Mouse (Mus musculus): Measurements from ENCODE around the gene Me1.

GRCm38 (mm10) chr9:86553886-86554285, 141.9 kb downstream of the Me1 start:
- TF ChIP-seq EP300 (optimal IDR thresholded peaks at IDR 0.05) (no peak), CTCF (IDR thresholded peaks at IDR 0.05; ENCODE audit: low read depth) (no peak)

All from stomach, postnatal 0 days (tissue).